Mouse (Mus musculus): Measurements from ENCODE around the gene Rab43. TPM values are rescaled to one million over a fixed set of nuclear protein-coding genes. Genes with fewer than 3 reads are reported as not detected.

Rab43 gene
- polyA plus RNA-seq, 1 experiment, result 19.4 TPM

DNA sequence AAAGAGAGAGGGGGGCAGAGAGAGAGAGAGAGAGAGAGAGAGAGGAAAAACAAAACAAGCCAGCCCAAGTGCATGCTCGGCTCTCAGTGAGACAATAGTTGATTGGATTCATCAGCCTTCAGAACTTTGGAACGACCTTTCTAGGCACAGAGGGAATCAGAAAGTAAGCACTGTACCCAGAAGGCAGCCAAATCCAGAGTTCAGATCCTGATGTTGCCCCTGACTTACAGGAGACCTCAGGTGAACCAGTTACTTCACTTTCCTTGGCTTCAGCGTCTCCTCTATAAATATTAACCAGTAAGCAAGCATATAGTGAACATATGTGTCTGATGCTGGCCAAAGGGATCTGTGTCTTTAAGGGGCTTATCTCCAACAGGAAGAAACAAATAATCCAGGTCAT is 3.4 kb downstream of the Rab43 start:
- Histone ChIP-seq H3K4me1 (ENCODE audit: control insufficient read depth, insufficient read depth, low read length) (peaks cover 14% of the 10 kb centered on the region), H3K27ac (ENCODE audit: insufficient read depth, low read length) (no peak overlapping the region), H3K4me3 (replicated peaks; ENCODE audit: insufficient read depth, low read depth, low read length) (no peak overlapping the region), H3K27me3 (ENCODE audit: control insufficient read depth, insufficient read depth, low read length) (no peaks in the 10 kb centered on the region)
- 55% methylated on average over 3 of the region's 3 CpGs for WGBS
- TF ChIP-seq POLR2A (IDR thresholded peaks at IDR 0.05; ENCODE audit: borderline replicate concordance, insufficient read depth, low read length), result no peak
- no peak for TF ChIP-seq CTCF (IDR thresholded peaks at IDR 0.05; ENCODE audit: borderline replicate concordance, insufficient read depth, low read depth, low read length)
- no peak for DNase-seq

DNA sequence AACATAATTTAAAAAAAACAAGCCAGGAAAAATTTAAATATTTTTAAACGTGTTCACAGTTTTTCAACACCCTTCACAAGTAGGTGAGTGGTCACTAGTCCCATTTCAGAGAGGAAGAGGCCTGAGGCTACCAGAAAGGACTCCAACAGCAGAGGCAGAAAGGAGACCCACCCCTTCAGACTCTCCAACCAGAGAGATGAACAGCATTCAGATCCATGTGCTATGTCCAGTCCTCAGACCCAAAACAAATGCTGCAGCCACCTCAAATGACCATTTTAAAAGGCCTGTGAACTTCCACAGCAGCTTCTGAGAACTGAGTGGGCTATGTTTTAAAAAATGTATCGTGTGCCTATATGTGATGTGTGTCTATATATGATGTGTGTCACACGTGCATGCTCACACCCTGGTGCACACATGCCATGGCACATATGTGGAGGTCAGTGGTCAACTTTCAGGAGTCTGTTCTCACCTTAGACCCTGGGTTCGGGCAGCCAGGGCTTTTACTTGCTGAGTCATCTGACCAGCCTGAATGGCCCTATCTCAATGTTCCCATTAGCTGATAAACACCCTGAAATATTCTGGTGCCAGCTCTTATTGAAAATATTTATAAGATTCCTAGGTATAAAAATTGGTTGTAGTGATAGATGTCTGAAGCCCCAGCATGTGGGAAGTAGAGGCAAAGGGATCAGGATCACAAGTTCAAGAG is 4.1 kb downstream of the Rab43 start:
- H3K27ac ChIP-seq (ENCODE audit: insufficient read depth, low read length), result no peak overlapping the region
- TF ChIP-seq CTCF (IDR thresholded peaks at IDR 0.05; ENCODE audit: borderline replicate concordance, insufficient read depth, low read depth, low read length), result no peak
- no peak for DNase-seq
- no peak overlapping the region for H3K4me3 ChIP-seq (replicated peaks; ENCODE audit: insufficient read depth, low read depth, low read length)
- no peaks in the 10 kb centered on the region for H3K27me3 ChIP-seq (ENCODE audit: control insufficient read depth, insufficient read depth, low read length)
- 88% methylated on average over 4 of the region's 4 CpGs for WGBS
- H3K4me1 ChIP-seq (ENCODE audit: control insufficient read depth, insufficient read depth, low read length), result peaks cover 14% of the 10 kb centered on the region

DNA sequence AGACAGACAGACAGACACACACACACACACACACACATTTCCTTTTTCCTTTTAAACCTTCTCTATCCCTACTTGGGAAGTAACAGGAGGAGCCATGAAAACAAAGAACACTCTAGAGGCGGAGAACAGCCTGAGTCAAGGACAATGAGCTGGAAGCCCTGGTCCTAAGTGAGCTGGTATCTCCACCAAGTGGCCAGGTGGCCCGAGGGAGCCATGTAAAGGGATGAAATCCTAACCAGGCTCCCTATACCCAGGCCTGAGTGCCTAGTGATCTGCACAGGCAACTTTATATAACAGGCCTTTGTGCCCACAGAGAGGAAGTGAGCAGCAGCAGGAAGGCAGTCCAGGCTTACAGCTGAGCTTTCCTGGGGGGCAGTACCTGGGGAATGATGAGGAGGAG is 5.1 kb downstream of the Rab43 start:
- Histone ChIP-seq H3K27ac (ENCODE audit: insufficient read depth, low read length) (no peak overlapping the region), H3K27me3 (ENCODE audit: control insufficient read depth, insufficient read depth, low read length) (no peaks in the 10 kb centered on the region), H3K4me3 (replicated peaks; ENCODE audit: insufficient read depth, low read depth, low read length) (no peak overlapping the region), H3K4me1 (ENCODE audit: control insufficient read depth, insufficient read depth, low read length) (peaks cover 14% of the 10 kb centered on the region)
- DNase-seq, result peak in 1 of 2 experiments; percentile 42
- 0 out of 2 replicates have a peak, but pooled peaks have one; percentile 22 for TF ChIP-seq CTCF (IDR thresholded peaks at IDR 0.05; ENCODE audit: borderline replicate concordance, insufficient read depth, low read depth, low read length)
- TF ChIP-seq POLR2A (IDR thresholded peaks at IDR 0.05; ENCODE audit: borderline replicate concordance, insufficient read depth, low read length), result no peak
- WGBS, result 48% methylated on average over 2 of the region's 2 CpGs

DNA sequence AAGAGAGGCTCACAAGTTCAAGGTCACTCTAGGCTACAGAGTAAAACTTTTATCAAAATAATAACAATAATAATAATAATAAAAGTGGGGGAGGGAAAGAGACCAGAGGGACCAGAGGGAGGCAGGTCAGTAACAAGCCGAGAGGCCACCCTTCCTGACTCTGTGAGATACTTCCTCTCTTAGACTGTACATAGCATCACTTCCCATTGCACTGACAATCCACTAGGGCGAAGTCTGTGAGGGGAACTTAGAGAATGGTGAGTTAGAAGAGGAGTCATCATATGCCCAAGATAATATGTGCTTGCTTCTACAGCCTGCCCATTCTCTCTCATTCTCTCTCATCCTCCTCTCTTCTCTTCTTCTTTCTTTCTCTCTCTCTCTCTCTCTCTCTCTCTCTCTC is 5.9 kb downstream of the Rab43 start:
- Histone ChIP-seq H3K4me1 (ENCODE audit: control insufficient read depth, insufficient read depth, low read length) (peaks cover 20% of the 10 kb centered on the region), H3K4me3 (replicated peaks; ENCODE audit: insufficient read depth, low read depth, low read length) (no peak overlapping the region), H3K27me3 (ENCODE audit: control insufficient read depth, insufficient read depth, low read length) (no peaks in the 10 kb centered on the region), H3K27ac (ENCODE audit: insufficient read depth, low read length) (no peak overlapping the region)
- TF ChIP-seq POLR2A (IDR thresholded peaks at IDR 0.05; ENCODE audit: borderline replicate concordance, insufficient read depth, low read length), result no peak
- no peak for TF ChIP-seq CTCF (IDR thresholded peaks at IDR 0.05; ENCODE audit: borderline replicate concordance, insufficient read depth, low read depth, low read length)
- WGBS, result 82% methylated on average over 2 of the region's 2 CpGs
- no peak for DNase-seq

DNA sequence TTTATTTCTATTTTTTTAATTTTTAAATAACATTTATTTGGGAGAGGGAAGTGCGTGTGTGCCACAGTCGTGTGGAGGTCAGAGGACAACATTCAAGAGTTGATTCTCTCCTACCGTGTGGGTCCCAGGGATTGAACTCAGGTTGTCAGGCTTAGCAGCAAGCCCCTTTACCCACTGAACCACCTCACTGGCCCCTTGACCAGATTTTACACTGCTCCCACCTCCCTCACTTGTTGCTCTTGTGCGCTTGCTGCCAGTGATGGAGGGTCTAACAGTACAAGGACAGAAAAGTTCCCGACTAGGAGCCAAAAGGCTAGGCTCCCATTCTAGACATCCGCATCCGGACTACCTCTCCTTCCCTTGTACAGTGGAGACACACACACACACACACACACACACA is 6.5 kb downstream of the Rab43 start:
- peaks cover 21% of the 10 kb centered on the region for H3K4me1 ChIP-seq (ENCODE audit: control insufficient read depth, insufficient read depth, low read length)
- no peak overlapping the region for H3K4me3 ChIP-seq (replicated peaks; ENCODE audit: insufficient read depth, low read depth, low read length)
- TF ChIP-seq POLR2A (IDR thresholded peaks at IDR 0.05; ENCODE audit: borderline replicate concordance, insufficient read depth, low read length), result no peak
- no peak for TF ChIP-seq CTCF (IDR thresholded peaks at IDR 0.05; ENCODE audit: borderline replicate concordance, insufficient read depth, low read depth, low read length)
- no peak for DNase-seq
- WGBS, result 92% methylated on average over 7 of the region's 7 CpGs
- H3K27me3 ChIP-seq (ENCODE audit: control insufficient read depth, insufficient read depth, low read length), result no peaks in the 10 kb centered on the region
- H3K27ac ChIP-seq (ENCODE audit: insufficient read depth, low read length), result no peak overlapping the region

GRCm38 (mm10) chr6:87804886-87805285 is 7.1 kb downstream of the Rab43 start:
- Histone ChIP-seq H3K27me3 (ENCODE audit: control insufficient read depth, insufficient read depth, low read length) (no peaks in the 10 kb centered on the region), H3K4me3 (replicated peaks; ENCODE audit: insufficient read depth, low read depth, low read length) (no peak overlapping the region), H3K27ac (ENCODE audit: insufficient read depth, low read length) (no peak overlapping the region), H3K4me1 (ENCODE audit: control insufficient read depth, insufficient read depth, low read length) (peaks cover 20% of the 10 kb centered on the region)
- TF ChIP-seq CTCF (IDR thresholded peaks at IDR 0.05; ENCODE audit: borderline replicate concordance, insufficient read depth, low read depth, low read length) (no peak), POLR2A (IDR thresholded peaks at IDR 0.05; ENCODE audit: borderline replicate concordance, insufficient read depth, low read length) (no peak)
- no peak for DNase-seq
- 91% methylated on average over 7 of the region's 7 CpGs for WGBS

DNA sequence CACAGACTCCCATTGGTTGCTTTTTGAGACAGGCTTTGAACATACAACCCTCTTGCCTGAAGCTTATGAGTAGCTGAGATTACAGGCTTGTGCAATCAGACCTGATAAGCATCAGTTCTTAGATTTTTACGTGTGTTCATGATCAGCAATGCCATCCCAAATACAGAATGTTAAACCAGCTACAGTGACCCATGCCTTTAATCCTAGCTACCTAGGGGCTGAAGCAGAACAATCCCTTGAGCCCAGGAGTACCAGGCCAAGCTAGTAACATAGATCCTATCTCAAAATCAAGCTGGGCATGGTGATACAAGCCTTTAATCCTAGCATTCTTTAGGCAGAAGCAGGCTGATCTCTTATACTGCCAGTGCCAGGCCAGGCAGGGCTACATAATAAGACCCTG is 7.9 kb downstream of the Rab43 start:
- WGBS, result 87% methylated on average over 1 of the region's 1 CpGs
- Histone ChIP-seq H3K4me3 (replicated peaks; ENCODE audit: insufficient read depth, low read depth, low read length) (no peak overlapping the region), H3K27ac (ENCODE audit: insufficient read depth, low read length) (no peak overlapping the region), H3K4me1 (ENCODE audit: control insufficient read depth, insufficient read depth, low read length) (peaks cover 12% of the 10 kb centered on the region; the same call in 1 of the 2 replicates), H3K27me3 (ENCODE audit: control insufficient read depth, insufficient read depth, low read length) (no peaks in the 10 kb centered on the region)
- DNase-seq, result no peak
- TF ChIP-seq POLR2A (IDR thresholded peaks at IDR 0.05; ENCODE audit: borderline replicate concordance, insufficient read depth, low read length) (no peak), CTCF (IDR thresholded peaks at IDR 0.05; ENCODE audit: borderline replicate concordance, insufficient read depth, low read depth, low read length) (no peak)

GRCm38 (mm10) chr6:87802462-87802861 is 9.5 kb downstream of the Rab43 start:
- WGBS, result 91% methylated on average over 7 of the region's 7 CpGs
- TF ChIP-seq CTCF (IDR thresholded peaks at IDR 0.05; ENCODE audit: borderline replicate concordance, insufficient read depth, low read depth, low read length) (no peak), POLR2A (IDR thresholded peaks at IDR 0.05; ENCODE audit: borderline replicate concordance, insufficient read depth, low read length) (no peak)

More at GRCm38 (mm10) chr6:87802462-87802861, 9.5 kb downstream of the Rab43 start:
- H3K4me1 ChIP-seq (ENCODE audit: control insufficient read depth, insufficient read depth, low read length), result peaks cover 16% of the 10 kb centered on the region
- no peak for DNase-seq
- no peak overlapping the region for H3K4me3 ChIP-seq (replicated peaks; ENCODE audit: insufficient read depth, low read depth, low read length)
- H3K27ac ChIP-seq (ENCODE audit: insufficient read depth, low read length), result no peak overlapping the region
- no peaks in the 10 kb centered on the region for H3K27me3 ChIP-seq (ENCODE audit: control insufficient read depth, insufficient read depth, low read length)

Data from cerebellum, adult 2 months (tissue).